Mouse (Mus musculus) thymus, postnatal 0 days (tissue): ENCODE data around the gene Trip10. TPM values are rescaled to one million over a fixed set of nuclear protein-coding genes. Genes with fewer than 3 reads are reported as not detected.

Experiments used
- DNase-seq: peaks from one replicate; pipeline ENCODE4 v3.0.0-alpha.2; 2015; ENCODE audit warnings: low spot score
- microRNA-seq: library from miRNA; unstranded; fragments of <30 nt; microRNA quantifications from one replicate; pipeline ENCODE4, GENCODE M21; 2016; ENCODE audit warnings: borderline number of aligned reads
- polyA plus RNA-seq: library from polyadenylated mRNA; unstranded; fragments of >200 nt; fragmentation: Nextera tagmentation; extraction: Ambion mirVana; gene quantifications from 2 replicates; pipeline ENCODE4 v1.2.1, GENCODE M21; 2015

Gene Trip10
- polyA plus RNA-seq, 1 experiment from 2014 or later: 15.7 TPM

DNA sequence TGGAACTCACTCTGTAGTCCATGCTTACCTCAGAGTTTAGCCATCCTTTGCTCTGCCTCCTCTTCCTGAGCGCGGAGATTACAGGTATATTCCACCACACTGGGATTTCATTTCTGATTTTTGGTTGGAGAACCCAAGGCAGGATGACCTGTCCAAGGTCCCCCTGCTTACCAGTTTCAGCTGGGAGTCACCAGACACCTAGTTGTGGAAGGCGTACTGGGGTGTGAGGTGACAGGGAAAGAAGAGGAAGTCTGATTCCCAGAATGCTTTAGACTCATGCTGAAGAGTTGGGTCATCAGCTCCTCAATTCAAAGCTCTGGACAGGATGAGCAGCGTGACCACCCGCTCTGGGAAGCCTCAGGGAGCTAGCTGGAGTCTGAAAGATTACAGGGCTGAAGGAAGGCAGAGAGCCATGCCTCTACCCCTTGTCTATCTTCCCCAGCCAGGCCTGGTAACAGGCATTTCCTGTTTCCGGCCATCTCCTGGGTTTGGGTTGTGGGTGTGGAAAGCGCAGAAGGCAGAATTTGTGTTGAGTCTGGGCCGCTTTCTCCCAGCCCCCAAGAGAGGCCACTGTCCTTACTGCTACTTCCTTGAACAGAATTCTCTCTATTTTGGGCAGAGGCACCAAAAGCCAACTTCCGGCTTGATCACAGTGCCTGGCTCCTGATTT is 40.9 kb downstream of the Trip10 start:
- DNase-seq: peak; percentile 63

GRCm38 (mm10) chr17:57290671-57291055 is 41.4 kb downstream of the Trip10 start:
- DNase-seq: no peak

DNA sequence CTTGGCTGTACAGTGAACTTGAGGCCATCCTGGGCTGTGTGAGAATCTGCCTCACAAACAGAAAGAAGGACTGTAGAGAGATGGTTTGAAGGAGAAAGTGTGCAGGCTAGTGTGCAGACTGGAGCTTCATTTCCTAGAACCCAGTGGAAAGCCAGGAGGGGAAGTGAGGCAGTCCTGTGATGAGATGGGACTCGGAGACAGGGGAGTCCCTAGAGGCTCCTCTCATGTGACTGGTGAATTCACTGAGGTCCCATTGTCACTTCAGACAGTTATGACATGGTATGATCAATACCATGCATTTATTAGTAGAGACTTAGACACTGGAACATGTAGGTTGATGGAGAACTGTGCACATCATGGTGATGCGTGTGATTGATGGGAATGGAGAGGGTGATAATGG is 43.0 kb downstream of the Trip10 start:
- no peak for DNase-seq

- DNase-seq: no peak
Measured at GRCm38 (mm10) chr17:57292968-57293367, 43.7 kb downstream of the Trip10 start.

GRCm38 (mm10) chr17:57295935-57296334 is 46.7 kb downstream of the Trip10 start:
- no peak for DNase-seq

DNA sequence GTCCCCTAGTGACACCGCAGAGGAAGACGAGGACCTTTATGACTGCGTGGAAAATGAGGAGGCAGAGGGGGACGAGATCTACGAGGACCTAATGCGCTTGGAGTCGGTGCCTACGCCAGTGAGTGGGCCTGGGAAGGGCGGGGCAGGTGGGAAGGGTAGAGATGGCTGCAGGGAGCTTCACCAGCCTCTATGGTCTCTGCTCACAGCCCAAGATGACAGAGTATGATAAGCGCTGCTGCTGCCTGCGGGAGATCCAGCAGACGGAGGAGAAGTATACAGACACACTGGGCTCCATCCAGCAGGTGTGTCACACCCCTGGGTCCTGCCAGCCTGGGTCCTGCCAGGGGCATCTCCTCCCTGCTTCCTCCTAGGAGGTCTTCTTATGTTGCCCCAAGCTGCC is 47.8 kb downstream of the Trip10 start:
- no peak for DNase-seq

DNA sequence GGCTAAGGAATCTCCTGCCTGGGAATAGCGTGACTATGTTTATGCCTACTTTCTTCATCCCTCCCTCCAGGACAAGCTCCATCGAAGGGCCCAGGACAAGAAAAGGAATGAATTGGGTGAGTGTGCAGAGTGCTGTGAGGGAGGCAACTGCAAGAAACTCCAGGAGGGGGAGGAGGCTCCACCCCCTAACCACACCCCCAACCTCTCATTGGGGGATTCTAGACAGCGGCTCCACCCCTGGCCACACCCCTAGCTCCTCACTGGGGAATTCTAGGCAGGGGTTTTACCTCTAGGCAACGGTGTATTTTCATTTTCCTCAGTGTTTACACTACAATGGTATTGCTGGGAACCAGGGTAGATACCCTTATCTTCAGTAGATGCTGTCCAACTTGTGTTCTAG is 56.3 kb downstream of the Trip10 start:
- no peak for DNase-seq

GRCm38 (mm10) chr17:57307074-57307473 is 57.8 kb downstream of the Trip10 start:
- no peak for DNase-seq

DNA sequence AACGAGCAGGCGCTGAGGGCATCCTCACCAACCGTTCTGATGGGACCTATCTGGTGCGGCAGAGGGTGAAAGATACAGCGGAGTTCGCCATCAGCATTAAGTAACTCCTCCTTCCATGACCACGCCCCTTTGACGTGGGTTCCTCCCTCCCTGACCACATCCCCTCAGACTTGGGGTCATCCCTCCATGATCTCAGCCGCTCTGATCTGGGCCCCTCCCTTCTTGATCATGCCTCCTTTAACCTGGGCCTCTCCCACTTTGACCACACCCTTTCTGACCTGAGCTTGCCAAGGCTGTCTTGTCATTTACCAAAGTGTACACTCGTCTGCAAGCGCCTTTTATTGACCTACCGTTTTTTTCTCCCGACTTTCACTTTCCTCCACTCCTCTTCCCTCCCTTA is 62.5 kb downstream of the Trip10 start:
- DNase-seq: no peak

Small RNA genes within 50 kb of the gene (microRNA-seq; reads per million reads assigned to microRNA genes)
- not detected for gene Mir6978

Other genes with a start within 250 kb of the Trip10 start
- gene Pspn, start 249.4 kb upstream of the Trip10 start, polyA plus RNA-seq: 0.55 TPM in 1 of 2 replicates, not detected in the other
- gene Gtf2f1, start 238.2 kb upstream of the Trip10 start, polyA plus RNA-seq: 76.1 and 81.7 TPM in 2 replicates
- gene Gm17949, start 238.0 kb upstream of the Trip10 start, polyA plus RNA-seq: 0.42 and 0.53 TPM in 2 replicates
- gene Khsrp, start 217.9 kb upstream of the Trip10 start, polyA plus RNA-seq: 37.5 and 42.3 TPM in 2 replicates
- gene Slc25a41, start 207.8 kb upstream of the Trip10 start, polyA plus RNA-seq: 0.10 TPM in 1 of 2 replicates, not detected in the other
- 1.6 and 2.7 TPM in 2 replicates for gene Crb3, start 190.3 kb upstream of the Trip10 start, polyA plus RNA-seq
- 8.3 and 8.8 TPM in 2 replicates for gene Slc25a23, start 189.6 kb upstream of the Trip10 start, polyA plus RNA-seq
- gene Dennd1c, start 170.9 kb upstream of the Trip10 start, polyA plus RNA-seq: 49.8 and 65.1 TPM in 2 replicates
- gene Tubb4a, start 161.7 kb upstream of the Trip10 start, polyA plus RNA-seq: 1.0 and 1.2 TPM in 2 replicates
- 2.7 and 3.0 TPM in 2 replicates for gene Tnfsf9, start 144.1 kb upstream of the Trip10 start, polyA plus RNA-seq
- 1.7 and 1.9 TPM in 2 replicates for gene Cd70, start 99.7 kb upstream of the Trip10 start, polyA plus RNA-seq
- 3.4 and 4.7 TPM in 2 replicates for gene Tnfsf14, start 55.3 kb upstream of the Trip10 start, polyA plus RNA-seq
- gene C3, start 21.3 kb upstream of the Trip10 start, polyA plus RNA-seq: 5.0 and 5.4 TPM in 2 replicates
- gene Gpr108, start 1.0 kb upstream of the Trip10 start, polyA plus RNA-seq: 37.3 and 40.0 TPM in 2 replicates
- 131 and 133 TPM in 2 replicates for gene Vav1, start 29.6 kb downstream of the Trip10 start, polyA plus RNA-seq
- gene Adgre1, start 109.2 kb downstream of the Trip10 start, polyA plus RNA-seq: 9.9 and 11.3 TPM in 2 replicates